Mouse (Mus musculus) forebrain, embryonic 15.5 days (tissue): ENCODE results near the gene Dchs2. TPM values are rescaled to one million over a fixed set of nuclear protein-coding genes. Genes with fewer than 3 reads are reported as not detected.
A peak's percentile ranks its signal among the peaks of the same experiment; 100 is the strongest.

Experiments
- ATAC-seq: fragments of 200-750 bp; cut with Nextera tagmentation; replicated peaks from 2 replicates; pipeline ENCODE4 v1.8.0; 2017; ENCODE audit warnings: mild to moderate bottlenecking, moderate TSS enrichment, moderate library complexity
- H3K27ac ChIP-seq: fragments of 300-500 bp; sonication (generic); replicated peaks from 2 replicates; pipeline ENCODE4 v1.5.1; 2015; ENCODE audit warnings: mild to moderate bottlenecking, inconsistent platforms
- H3K27me3 ChIP-seq: fragments of 300-500 bp; sonication (generic); 2 replicates; pipeline ENCODE4 v1.6.1; 2015; ENCODE audit warnings: inconsistent platforms
- H3K36me3 ChIP-seq: fragments of 300-500 bp; sonication (generic); 2 replicates; pipeline ENCODE4 v1.6.1; 2015; ENCODE audit warnings: mild to moderate bottlenecking, inconsistent platforms
- H3K4me1 ChIP-seq: fragments of 300-500 bp; sonication (generic); 2 replicates; pipeline ENCODE4 v1.6.1; 2015; ENCODE audit warnings: inconsistent platforms
- H3K4me2 ChIP-seq: fragments of 300-500 bp; sonication (generic); replicated peaks from 2 replicates; pipeline ENCODE4 v1.6.1; 2015; ENCODE audit warnings: mild to moderate bottlenecking, inconsistent platforms
- H3K4me3 ChIP-seq: fragments of 300-500 bp; sonication (generic); 2 replicates; pipeline ENCODE4 v1.5.1; 2015; ENCODE audit warnings: mild to moderate bottlenecking, inconsistent platforms
- H3K9ac ChIP-seq: fragments of 300-500 bp; sonication (generic); replicated peaks from 2 replicates; pipeline ENCODE4 v1.6.1; 2015; ENCODE audit warnings: mild to moderate bottlenecking, inconsistent platforms
- H3K9me3 ChIP-seq: fragments of 300-500 bp; sonication (generic); 2 replicates; pipeline ENCODE4 v1.6.1; 2016; ENCODE audit warnings: inconsistent platforms
- WGBS: fragments of 180-500 bp; shearing (Covaris S2); methylation state at CpG from one replicate; pipeline ENCODE4 v1.1.7; 2015; ENCODE audit warnings: mixed read lengths; 5-methylcytosine and 5-hydroxymethylcytosine counted together
- polyA plus RNA-seq: library from polyadenylated mRNA; unstranded; fragments of >200 nt; fragmentation: Nextera tagmentation; extraction: Ambion mirVana; gene quantifications from 2 replicates; pipeline ENCODE4 v1.2.1, GENCODE M21; 2015

Gene Dchs2
- polyA plus RNA-seq, 1 experiment from 2014 or later, result 0.52 TPM

GRCm38 (mm10) chr3:83161542-83162231, 33.9 kb downstream of the Dchs2 start:
- peak; percentile 46; the same call in 1 of the 2 replicates for ATAC-seq
- H3K27ac ChIP-seq, result no peak overlapping the region
- H3K9ac ChIP-seq, result no peak overlapping the region
- H3K4me2 ChIP-seq, result no peak overlapping the region
- no peaks in the 10 kb centered on the region for H3K36me3 ChIP-seq
- H3K9me3 ChIP-seq, result no peaks in the 10 kb centered on the region
- H3K4me1 ChIP-seq, result peaks cover 5% of the 10 kb centered on the region; the same call in 1 of the 2 replicates
- no peaks in the 10 kb centered on the region for H3K27me3 ChIP-seq
- no peak overlapping the region for H3K4me3 ChIP-seq
- 27% methylated on average over 6 of the region's 6 CpGs for WGBS

GRCm38 (mm10) chr3:83163676-83164075, 35.9 kb downstream of the Dchs2 start:
- H3K36me3 ChIP-seq, result no peaks in the 10 kb centered on the region
- H3K4me2 ChIP-seq, result no peak overlapping the region
- H3K4me3 ChIP-seq, result no peak overlapping the region
- H3K4me1 ChIP-seq, result peaks cover 5% of the 10 kb centered on the region; the same call in 1 of the 2 replicates
- no peak overlapping the region for H3K9ac ChIP-seq
- no peak overlapping the region for H3K27ac ChIP-seq
- no peaks in the 10 kb centered on the region for H3K27me3 ChIP-seq
- ATAC-seq, result no peak
- no peaks in the 10 kb centered on the region for H3K9me3 ChIP-seq
- 87% methylated on average over 3 of the region's 3 CpGs for WGBS

GRCm38 (mm10) chr3:83185527-83185926, 57.8 kb downstream of the Dchs2 start:
- Histone ChIP-seq H3K4me3 (no peak overlapping the region), H3K4me2 (no peak overlapping the region), H3K36me3 (no peaks in the 10 kb centered on the region), H3K9ac (no peak overlapping the region), H3K27ac (no peak overlapping the region), H3K9me3 (no peaks in the 10 kb centered on the region), H3K27me3 (no peaks in the 10 kb centered on the region), H3K4me1 (no peaks in the 10 kb centered on the region)
- ATAC-seq, result no peak
- WGBS, result 95% methylated on average over 5 of the region's 5 CpGs

- no peak for ATAC-seq
- 83% methylated on average over 2 of the region's 2 CpGs for WGBS
- no peak overlapping the region for H3K4me3 ChIP-seq
- no peaks in the 10 kb centered on the region for H3K9me3 ChIP-seq
- H3K27ac ChIP-seq, result no peak overlapping the region
- H3K4me1 ChIP-seq, result no peaks in the 10 kb centered on the region
- no peaks in the 10 kb centered on the region for H3K36me3 ChIP-seq
- no peaks in the 10 kb centered on the region for H3K27me3 ChIP-seq
- H3K9ac ChIP-seq, result no peak overlapping the region
- H3K4me2 ChIP-seq, result no peak overlapping the region
Measured at GRCm38 (mm10) chr3:83191271-83191670, 63.5 kb downstream of the Dchs2 start.

- no peaks in the 10 kb centered on the region for H3K36me3 ChIP-seq
- no peaks in the 10 kb centered on the region for H3K27me3 ChIP-seq
- H3K4me3 ChIP-seq, result no peak overlapping the region
- ATAC-seq, result peak; percentile 69
- no peaks in the 10 kb centered on the region for H3K4me1 ChIP-seq
- no peak overlapping the region for H3K4me2 ChIP-seq
- no peaks in the 10 kb centered on the region for H3K9me3 ChIP-seq
- H3K9ac ChIP-seq, result no peak overlapping the region
- H3K27ac ChIP-seq, result no peak overlapping the region
- 44% methylated on average over 1 of the region's 1 CpGs for WGBS
Measured at GRCm38 (mm10) chr3:83192401-83192800, 64.7 kb downstream of the Dchs2 start.

GRCm38 (mm10) chr3:83194911-83195310, 67.2 kb downstream of the Dchs2 start:
- Histone ChIP-seq H3K4me2 (no peak overlapping the region), H3K27me3 (no peaks in the 10 kb centered on the region), H3K9me3 (no peaks in the 10 kb centered on the region), H3K27ac (no peak overlapping the region), H3K36me3 (no peaks in the 10 kb centered on the region), H3K9ac (no peak overlapping the region), H3K4me3 (no peak overlapping the region), H3K4me1 (no peaks in the 10 kb centered on the region)
- WGBS, result 80% methylated on average over 5 of the region's 5 CpGs
- no peak for ATAC-seq

- H3K9me3 ChIP-seq, result no peaks in the 10 kb centered on the region
- no peak overlapping the region for H3K4me3 ChIP-seq
- ATAC-seq, result no peak
- no peaks in the 10 kb centered on the region for H3K36me3 ChIP-seq
- no peak overlapping the region for H3K9ac ChIP-seq
- H3K4me2 ChIP-seq, result no peak overlapping the region
- no peaks in the 10 kb centered on the region for H3K4me1 ChIP-seq
- no peaks in the 10 kb centered on the region for H3K27me3 ChIP-seq
- 74% methylated on average over 4 of the region's 4 CpGs for WGBS
- no peak overlapping the region for H3K27ac ChIP-seq
Measured at GRCm38 (mm10) chr3:83201286-83201980, 73.7 kb downstream of the Dchs2 start.

- no peak for ATAC-seq
- Histone ChIP-seq H3K4me1 (no peaks in the 10 kb centered on the region), H3K4me3 (no peak overlapping the region), H3K4me2 (no peak overlapping the region), H3K27ac (no peak overlapping the region), H3K9ac (no peak overlapping the region), H3K36me3 (no peaks in the 10 kb centered on the region), H3K27me3 (no peaks in the 10 kb centered on the region), H3K9me3 (no peaks in the 10 kb centered on the region)
- 65% methylated on average over 8 of the region's 8 CpGs for WGBS
Measured at GRCm38 (mm10) chr3:83205073-83205668, 77.4 kb downstream of the Dchs2 start.

- no peak for ATAC-seq
- WGBS, result 75% methylated on average over 9 of the region's 9 CpGs
- Histone ChIP-seq H3K27me3 (no peaks in the 10 kb centered on the region), H3K4me3 (no peak overlapping the region), H3K27ac (no peak overlapping the region), H3K36me3 (no peaks in the 10 kb centered on the region), H3K4me2 (no peak overlapping the region), H3K9me3 (no peaks in the 10 kb centered on the region), H3K9ac (no peak overlapping the region), H3K4me1 (peaks cover 12% of the 10 kb centered on the region; the same call in 1 of the 2 replicates)
Measured at GRCm38 (mm10) chr3:83209646-83210045, 81.9 kb downstream of the Dchs2 start.

GRCm38 (mm10) chr3:83210210-83210609, 82.5 kb downstream of the Dchs2 start:
- no peaks in the 10 kb centered on the region for H3K27me3 ChIP-seq
- WGBS, result 69% methylated on average over 4 of the region's 4 CpGs
- H3K27ac ChIP-seq, result no peak overlapping the region

GRCm38 (mm10) chr3:83211939-83212338, 84.2 kb downstream of the Dchs2 start:
- Histone ChIP-seq H3K27me3 (no peaks in the 10 kb centered on the region), H3K27ac (peak overlapping the region; percentile 56; the same call in 1 of the 2 replicates), H3K4me1 (peaks cover 19% of the 10 kb centered on the region; the same call in 1 of the 2 replicates), H3K36me3 (no peaks in the 10 kb centered on the region), H3K4me3 (no peak overlapping the region), H3K4me2 (no peak overlapping the region), H3K9me3 (no peaks in the 10 kb centered on the region), H3K9ac (no peak overlapping the region)
- 82% methylated on average over 5 of the region's 5 CpGs for WGBS
- ATAC-seq, result no peak

More at GRCm38 (mm10) chr3:83210210-83210609, 82.5 kb downstream of the Dchs2 start:
- Histone ChIP-seq H3K36me3 (no peaks in the 10 kb centered on the region), H3K4me1 (peaks cover 15% of the 10 kb centered on the region; the same call in 1 of the 2 replicates), H3K4me2 (no peak overlapping the region), H3K4me3 (no peak overlapping the region), H3K9ac (no peak overlapping the region), H3K9me3 (no peaks in the 10 kb centered on the region)
- no peak for ATAC-seq

- Histone ChIP-seq H3K9ac (no peak overlapping the region), H3K27ac (peak overlapping the region; percentile 56)
- 46% methylated on average over 7 of the region's 7 CpGs for WGBS
Measured at GRCm38 (mm10) chr3:83212578-83212977, 84.8 kb downstream of the Dchs2 start.

More at GRCm38 (mm10) chr3:83212578-83212977, 84.8 kb downstream of the Dchs2 start:
- Histone ChIP-seq H3K4me3 (no peak overlapping the region), H3K36me3 (no peaks in the 10 kb centered on the region), H3K9me3 (no peaks in the 10 kb centered on the region), H3K4me1 (peaks cover 19% of the 10 kb centered on the region; the same call in 1 of the 2 replicates), H3K27me3 (no peaks in the 10 kb centered on the region), H3K4me2 (no peak overlapping the region)
- ATAC-seq, result peak; percentile 71
